Comparison of ENCODE assay signal across 8 mouse cellular contexts in genomic region chr3:154816801-154817625, GRCm38 (mm10).
DNase-seq lines count a peak whose midpoint lies in the region; ATAC-seq lines count a peak whose summit lies in the region.

No protein-coding gene starts in this region.

- H3K4me2 ChIP-seq in embryonic facial prominence, embryonic 13.5 days, result peak overlapping the region; percentile 5; the same call in 1 of the 2 replicates

- ATAC-seq in embryonic facial prominence, embryonic 13.5 days (ENCODE audit: insufficient number of reproducible peaks, insufficient read depth, low FRiP score, low TSS enrichment, low read depth), result 0 out of 2 replicates have a peak, but pooled peaks have one; percentile 60

- no peaks in the 10 kb centered on the region for H3K9me3 ChIP-seq in embryonic facial prominence, embryonic 13.5 days

- WGBS in embryonic facial prominence, embryonic 13.5 days, result 31% methylated on average over 19 of the region's 19 CpGs

- no peak overlapping the region for H3K27ac ChIP-seq in embryonic facial prominence, embryonic 13.5 days

- no peak overlapping the region for H3K9ac ChIP-seq in embryonic facial prominence, embryonic 13.5 days

- intact Hi-C loops in heart, postnatal 14 days (cut with DNase I), result loop anchor here (5.0 kb wide), 1 partner anchor 165 kb away; no protein-coding TSS in a partner anchor
- intact Hi-C loops in left cerebral cortex, postnatal 10 days (cut with DNase I), result loop anchor here (5.0 to 10.0 kb wide), 2 partner anchors 165 to 278 kb away; partner anchors contain the start of genes Fpgt and Lrriq3

- H3K27me3 ChIP-seq in embryonic facial prominence, embryonic 13.5 days, result peaks cover 4% of the 10 kb centered on the region

- H3K4me1 ChIP-seq in embryonic facial prominence, embryonic 13.5 days, result peaks cover 11% of the 10 kb centered on the region; the same call in 1 of the 2 replicates

- H3K4me3 ChIP-seq in embryonic facial prominence, embryonic 13.5 days, result no peak overlapping the region

- no peaks in the 10 kb centered on the region for H3K36me3 ChIP-seq in embryonic facial prominence, embryonic 13.5 days

- DNase-seq in CD4-positive, CD25-positive, alpha-beta regulatory T cell, adult 2 months (ENCODE audit: low read depth, low spot score), result peak; percentile 12
- DNase-seq in heart, postnatal 14 days, result peak; percentile 13 to 25
- peak; percentile 45 to 48 for DNase-seq in left cerebral cortex, postnatal 10 days (ENCODE audit: extremely low spot score in 1 of 2, low spot score in 2 of 2)
- peak; percentile 72 for DNase-seq in retina, embryonic 14.5 days (ENCODE audit: low spot score)
- no peak for DNase-seq in yolk sac, embryonic 10.5 days (ENCODE audit: low spot score)
- no peak for DNase-seq in cerebellum, postnatal 25 days
- no peak for DNase-seq in urinary bladder, postnatal 25 days (ENCODE audit: low spot score)

Comparison
In these comparisons a context has a peak if more than half of its experiments do, and no peak if none do; other contexts are left out.
1. DNase-seq: peak in CD4-positive, CD25-positive, alpha-beta regulatory T cell, adult 2 months (single experiment), heart, postnatal 14 days (2 of 2), left cerebral cortex, postnatal 10 days (2 of 2) and retina, embryonic 14.5 days (single experiment); none in yolk sac, embryonic 10.5 days (single experiment), cerebellum, postnatal 25 days (0 of 2) and urinary bladder, postnatal 25 days (single experiment).